Mouse (Mus musculus): ENCODE measurements at regions not wholly inside any gene's neighbourhood (a gene's known extent, or its start where the extent isn't known, plus 50 kb on each side); places are given as distances from the start of the nearest gene placed in this dataset.

DNA sequence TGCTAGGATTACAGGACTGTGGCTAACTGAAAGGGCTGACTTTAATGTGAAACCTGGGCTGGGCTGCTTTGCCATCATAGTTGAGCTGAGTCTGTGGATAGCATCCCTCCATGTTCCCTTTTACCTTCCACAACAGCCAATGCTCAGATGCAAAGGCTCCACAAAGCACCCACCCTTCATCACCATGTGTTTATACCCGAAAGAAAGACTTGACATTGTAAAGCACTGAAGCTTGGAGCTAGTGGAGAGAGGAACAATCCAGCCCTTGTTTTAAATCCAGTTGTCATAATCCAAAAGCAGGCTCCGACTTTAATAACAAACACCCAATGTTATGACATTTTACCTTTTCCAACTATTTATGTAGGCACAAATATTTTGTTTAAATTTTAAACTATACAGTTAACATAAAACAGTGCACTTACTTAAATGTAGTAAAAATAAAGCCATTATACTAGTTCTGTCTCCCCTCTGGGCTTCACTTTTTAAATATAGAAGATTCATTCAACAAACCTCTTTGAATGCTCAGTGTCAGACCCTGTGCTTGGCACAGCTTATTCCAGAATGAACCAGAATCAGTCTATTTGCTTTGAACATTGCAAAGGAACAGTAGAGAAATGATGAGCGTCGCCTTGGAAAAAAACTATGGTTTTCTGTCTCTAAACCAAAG is 98.7 kb upstream of the Lrig1 start:
- Histone ChIP-seq H3K4me3 (no peak overlapping the region), H3K9ac (no peak overlapping the region), H3K9me3 (no peaks in the 10 kb centered on the region; the same call in 1 of the 2 replicates), H3K36me3 (no peaks in the 10 kb centered on the region), H3K27me3 (peaks cover 3% of the 10 kb centered on the region; the same call in 1 of the 2 replicates), H3K4me2 (no peak overlapping the region), H3K4me1 (replicated peaks) (peaks cover 8% of the 10 kb centered on the region), H3K27ac (no peak overlapping the region)
- ATAC-seq (ENCODE audit: low FRiP score) = no peak
- WGBS = 86% methylated on average over 4 of the region's 4 CpGs

DNA sequence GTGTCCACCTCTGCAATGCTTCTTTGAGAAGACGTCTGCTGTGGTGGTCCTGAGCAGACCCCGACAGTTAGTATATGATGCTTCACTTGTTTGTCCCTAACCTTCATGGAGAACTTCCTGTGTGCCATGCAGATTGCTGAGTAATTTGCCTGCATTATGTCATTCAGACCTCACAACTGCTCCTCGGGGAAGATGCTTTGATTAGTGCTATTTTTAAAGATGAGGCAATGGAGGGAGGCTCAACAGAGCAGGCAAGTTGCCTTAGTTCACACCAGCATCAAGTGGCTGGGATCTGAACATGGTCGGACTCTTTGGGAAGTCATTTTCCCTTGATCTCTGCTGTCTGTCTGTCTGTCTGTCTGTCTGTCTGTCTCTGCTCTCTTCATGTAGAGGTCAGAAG is 95.5 kb upstream of the Lrig1 start:
- Histone ChIP-seq H3K36me3 (no peaks in the 10 kb centered on the region), H3K4me3 (no peak overlapping the region), H3K4me1 (replicated peaks) (no peaks in the 10 kb centered on the region), H3K4me2 (no peak overlapping the region), H3K9ac (no peak overlapping the region), H3K27me3 (no peaks in the 10 kb centered on the region), H3K9me3 (no peaks in the 10 kb centered on the region; the same call in 1 of the 2 replicates), H3K27ac (no peak overlapping the region)
- WGBS = 85% methylated on average over 4 of the region's 4 CpGs
- ATAC-seq (ENCODE audit: low FRiP score) = no peak

DNA sequence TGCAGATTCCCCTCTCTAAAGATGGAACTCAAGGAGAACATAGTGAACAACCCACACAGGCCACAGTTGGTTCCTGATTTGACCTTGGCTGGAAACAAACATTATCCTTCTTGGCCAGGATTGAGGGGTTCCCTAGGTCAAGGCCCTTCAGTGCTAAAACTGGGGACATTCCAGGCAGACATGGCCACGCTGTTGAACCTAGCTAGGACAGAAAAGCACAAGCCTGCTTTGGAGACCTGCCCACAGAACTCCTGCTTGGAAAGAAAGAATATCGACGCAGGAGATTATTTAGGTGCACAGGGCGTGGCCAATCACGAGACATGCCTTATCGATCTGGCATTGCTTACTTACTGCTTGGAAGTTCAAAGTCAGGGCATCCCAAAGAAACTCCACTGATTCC is 93.6 kb upstream of the Lrig1 start:
- no peak overlapping the region for H3K4me3 ChIP-seq
- no peak overlapping the region for H3K4me2 ChIP-seq
- no peak overlapping the region for H3K27ac ChIP-seq
- peaks cover 14% of the 10 kb centered on the region for H3K4me1 ChIP-seq (replicated peaks)
- no peak overlapping the region for H3K9ac ChIP-seq
- ATAC-seq (ENCODE audit: low FRiP score) = no peak
- no peaks in the 10 kb centered on the region for H3K27me3 ChIP-seq
- WGBS = 96% methylated on average over 6 of the region's 6 CpGs
- H3K36me3 ChIP-seq = no peaks in the 10 kb centered on the region
- no peaks in the 10 kb centered on the region; the same call in 1 of the 2 replicates for H3K9me3 ChIP-seq

DNA sequence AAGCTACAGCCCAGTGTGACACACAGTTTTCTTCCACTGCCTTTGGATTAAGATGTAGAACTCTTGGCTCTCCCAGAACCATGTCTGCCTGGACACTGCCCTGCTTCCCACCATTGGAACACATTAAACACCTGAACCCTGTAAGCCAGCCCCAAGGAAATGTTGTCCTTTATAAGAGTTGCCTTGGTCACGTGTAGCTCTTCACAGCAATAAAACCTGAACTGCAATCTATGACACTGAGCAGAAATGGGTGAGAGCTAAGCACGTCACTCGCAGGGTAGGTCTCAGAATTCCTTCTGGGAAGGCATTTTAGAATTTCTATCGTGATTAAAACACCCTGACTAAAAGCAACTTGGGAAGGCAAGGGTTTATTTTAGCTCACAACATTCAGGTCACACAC is 92.4 kb upstream of the Lrig1 start:
- 93% methylated on average over 4 of the region's 4 CpGs for WGBS
- ATAC-seq (ENCODE audit: low FRiP score) = no peak
- H3K4me2 ChIP-seq = no peak overlapping the region
- H3K4me1 ChIP-seq (replicated peaks) = peaks cover 14% of the 10 kb centered on the region
- H3K27me3 ChIP-seq = no peaks in the 10 kb centered on the region
- H3K27ac ChIP-seq = no peak overlapping the region
- H3K4me3 ChIP-seq = no peak overlapping the region
- H3K36me3 ChIP-seq = no peaks in the 10 kb centered on the region
- H3K9ac ChIP-seq = no peak overlapping the region
- no peaks in the 10 kb centered on the region; the same call in 1 of the 2 replicates for H3K9me3 ChIP-seq

DNA sequence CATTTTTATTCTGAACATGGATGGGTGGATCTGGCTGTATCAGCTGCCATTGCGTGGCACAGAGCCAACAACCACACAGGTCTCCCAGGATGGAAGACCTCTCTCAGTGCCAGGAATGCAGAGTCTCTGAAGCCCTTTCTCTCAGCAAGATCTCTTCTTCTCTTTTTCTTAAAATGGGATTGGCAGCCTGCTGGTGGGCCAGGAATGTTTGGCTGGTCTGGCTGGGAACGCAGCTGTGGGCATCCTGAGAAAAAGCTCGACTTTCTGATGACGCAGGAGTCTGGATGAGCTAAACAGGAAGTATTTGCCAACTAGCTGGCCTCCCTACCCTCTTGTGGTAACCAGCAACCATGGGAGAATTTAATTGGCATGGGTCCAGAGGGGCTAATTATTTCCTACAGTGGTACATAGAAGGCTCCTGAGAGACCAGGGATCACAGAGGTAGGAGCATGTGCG is 89.4 kb upstream of the Lrig1 start:
- H3K4me2 ChIP-seq = no peak overlapping the region
- H3K9ac ChIP-seq = no peak overlapping the region
- no peaks in the 10 kb centered on the region for H3K36me3 ChIP-seq
- WGBS = 37% methylated on average over 5 of the region's 5 CpGs
- ATAC-seq (ENCODE audit: low FRiP score) = peak; percentile 80
- H3K9me3 ChIP-seq = no peaks in the 10 kb centered on the region
- H3K27ac ChIP-seq = peak overlapping the region; percentile 42; the same call in 1 of the 2 replicates
- H3K27me3 ChIP-seq = no peaks in the 10 kb centered on the region
- peaks cover 14% of the 10 kb centered on the region for H3K4me1 ChIP-seq (replicated peaks)
- no peak overlapping the region for H3K4me3 ChIP-seq

DNA sequence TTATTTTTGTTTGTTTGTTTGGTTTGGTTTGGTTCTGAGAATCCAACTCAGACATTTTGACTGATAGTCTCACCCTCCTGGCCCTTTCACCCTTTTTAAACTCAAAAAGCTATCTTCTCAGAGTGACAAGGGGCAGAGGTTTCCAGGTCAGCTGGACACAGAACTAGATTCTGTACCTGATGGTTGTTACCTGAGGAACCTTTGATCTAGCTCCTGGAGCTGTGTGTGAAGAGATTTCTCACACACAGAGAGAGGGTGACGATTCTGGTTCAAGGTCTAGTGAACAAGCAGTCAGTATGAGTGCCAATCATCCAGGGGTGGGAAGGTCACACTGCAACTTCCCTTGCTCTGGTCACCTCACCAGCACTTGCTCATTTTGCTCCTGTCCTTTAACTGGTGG is 83.5 kb upstream of the Lrig1 start:
- Histone ChIP-seq H3K27ac (no peak overlapping the region), H3K4me3 (no peak overlapping the region), H3K4me1 (replicated peaks) (no peaks in the 10 kb centered on the region), H3K9me3 (no peaks in the 10 kb centered on the region), H3K9ac (no peak overlapping the region), H3K4me2 (no peak overlapping the region), H3K36me3 (no peaks in the 10 kb centered on the region), H3K27me3 (no peaks in the 10 kb centered on the region)
- 66% methylated on average over 1 of the region's 1 CpGs for WGBS
- no peak for ATAC-seq (ENCODE audit: low FRiP score)

DNA sequence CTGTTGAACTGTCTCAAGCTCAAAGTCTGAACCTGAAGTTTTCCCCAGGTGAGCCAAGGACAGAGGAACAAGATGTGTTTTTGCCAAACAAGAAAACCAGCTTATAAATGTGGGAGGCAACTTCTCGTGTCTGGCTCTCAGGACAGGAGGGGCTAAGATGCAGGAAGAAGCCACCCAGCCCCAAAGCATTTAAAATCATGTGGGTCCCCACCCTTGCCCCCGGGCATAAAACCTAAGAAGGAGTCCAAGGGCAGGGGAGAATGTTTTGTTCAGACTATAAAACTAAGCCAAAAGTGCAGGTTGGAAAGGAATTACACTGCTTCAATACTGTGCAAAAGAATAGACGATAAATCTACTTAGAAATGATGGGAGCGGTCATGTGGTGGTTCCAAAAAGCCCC is 80.7 kb upstream of the Lrig1 start:
- H3K4me3 ChIP-seq = no peak overlapping the region
- H3K36me3 ChIP-seq = no peaks in the 10 kb centered on the region
- ATAC-seq (ENCODE audit: low FRiP score) = no peak
- H3K4me2 ChIP-seq = no peak overlapping the region
- H3K4me1 ChIP-seq (replicated peaks) = no peaks in the 10 kb centered on the region
- no peak overlapping the region for H3K27ac ChIP-seq
- H3K27me3 ChIP-seq = no peaks in the 10 kb centered on the region
- H3K9ac ChIP-seq = no peak overlapping the region
- 91% methylated on average over 4 of the region's 4 CpGs for WGBS
- no peaks in the 10 kb centered on the region for H3K9me3 ChIP-seq

DNA sequence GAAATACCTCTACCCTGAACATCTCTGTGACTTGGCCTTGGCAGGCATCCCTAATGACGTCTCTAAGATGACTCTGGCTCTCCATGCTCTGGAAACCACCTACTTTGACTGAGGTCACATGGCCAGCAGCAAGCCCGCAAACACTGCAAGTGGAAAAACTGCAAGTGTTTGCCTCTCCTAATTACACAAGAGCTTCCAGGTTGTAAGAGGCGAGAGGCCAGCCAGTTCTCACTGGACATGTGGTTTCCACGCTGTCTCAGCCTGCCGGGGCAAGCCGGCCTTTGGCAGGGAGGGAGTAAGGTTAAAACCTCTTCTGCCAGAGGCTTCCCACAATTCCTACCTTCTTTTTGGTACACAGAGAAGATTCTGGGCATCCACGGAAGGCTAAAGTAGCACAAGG is 79.9 kb upstream of the Lrig1 start:
- WGBS = 81% methylated on average over 7 of the region's 7 CpGs
- Histone ChIP-seq H3K27me3 (no peaks in the 10 kb centered on the region), H3K4me1 (replicated peaks) (no peaks in the 10 kb centered on the region), H3K27ac (no peak overlapping the region), H3K4me3 (no peak overlapping the region), H3K4me2 (no peak overlapping the region), H3K36me3 (no peaks in the 10 kb centered on the region), H3K9ac (no peak overlapping the region), H3K9me3 (no peaks in the 10 kb centered on the region)
- no peak for ATAC-seq (ENCODE audit: low FRiP score)

DNA sequence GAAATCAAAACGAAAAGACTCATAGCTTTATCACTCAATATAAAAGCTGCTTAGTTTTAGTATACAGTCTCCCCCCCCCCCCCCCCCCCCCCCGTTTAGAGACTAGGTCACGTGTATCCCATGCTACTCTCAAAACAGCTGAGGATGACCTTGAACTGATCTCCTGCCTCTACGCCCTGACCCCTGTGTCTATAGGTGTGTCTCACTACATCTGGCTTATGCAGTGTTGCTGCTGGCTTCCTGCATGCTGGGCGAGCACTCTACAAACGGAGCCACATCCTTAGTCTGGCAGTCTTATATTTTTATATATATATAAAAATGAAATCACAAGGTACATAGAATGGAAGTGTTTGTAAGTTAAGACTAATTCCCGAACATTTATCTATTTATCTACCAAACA is 79.3 kb upstream of the Lrig1 start:
- no peak overlapping the region for H3K9ac ChIP-seq
- H3K4me1 ChIP-seq (replicated peaks) = peaks cover 4% of the 10 kb centered on the region
- 89% methylated on average over 6 of the region's 7 CpGs for WGBS
- H3K27me3 ChIP-seq = no peaks in the 10 kb centered on the region
- H3K36me3 ChIP-seq = no peaks in the 10 kb centered on the region
- H3K27ac ChIP-seq = no peak overlapping the region
- H3K9me3 ChIP-seq = no peaks in the 10 kb centered on the region
- ATAC-seq (ENCODE audit: low FRiP score) = no peak
- no peak overlapping the region for H3K4me2 ChIP-seq
- no peak overlapping the region for H3K4me3 ChIP-seq

DNA sequence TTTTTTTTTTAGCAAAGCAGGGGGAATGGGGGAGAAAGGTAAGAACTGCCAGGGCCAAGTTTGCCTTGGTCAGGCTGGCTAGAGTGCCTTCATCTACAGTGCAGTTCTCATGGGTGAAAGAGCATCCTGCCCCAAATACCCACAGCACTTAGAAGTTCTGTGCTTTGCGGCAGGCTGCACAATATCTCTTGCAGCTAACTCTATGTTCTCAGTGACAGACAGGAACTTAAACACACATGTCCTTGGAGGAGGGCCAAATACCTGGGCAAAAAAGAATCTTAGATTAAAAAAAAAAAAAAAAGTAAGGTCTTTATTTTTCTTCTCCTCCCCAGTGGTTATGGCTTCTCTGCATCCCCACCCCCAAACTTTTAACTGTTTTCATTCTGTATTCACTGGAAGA is 78.8 kb upstream of the Lrig1 start:
- no peak overlapping the region for H3K4me2 ChIP-seq
- ATAC-seq (ENCODE audit: low FRiP score) = no peak
- H3K27ac ChIP-seq = no peak overlapping the region
- H3K27me3 ChIP-seq = no peaks in the 10 kb centered on the region
- H3K36me3 ChIP-seq = no peaks in the 10 kb centered on the region
- H3K4me3 ChIP-seq = no peak overlapping the region
- H3K9ac ChIP-seq = no peak overlapping the region
- H3K9me3 ChIP-seq = no peaks in the 10 kb centered on the region
- H3K4me1 ChIP-seq (replicated peaks) = peaks cover 8% of the 10 kb centered on the region
- WGBS = 68% methylated on average over 1 of the region's 1 CpGs

DNA sequence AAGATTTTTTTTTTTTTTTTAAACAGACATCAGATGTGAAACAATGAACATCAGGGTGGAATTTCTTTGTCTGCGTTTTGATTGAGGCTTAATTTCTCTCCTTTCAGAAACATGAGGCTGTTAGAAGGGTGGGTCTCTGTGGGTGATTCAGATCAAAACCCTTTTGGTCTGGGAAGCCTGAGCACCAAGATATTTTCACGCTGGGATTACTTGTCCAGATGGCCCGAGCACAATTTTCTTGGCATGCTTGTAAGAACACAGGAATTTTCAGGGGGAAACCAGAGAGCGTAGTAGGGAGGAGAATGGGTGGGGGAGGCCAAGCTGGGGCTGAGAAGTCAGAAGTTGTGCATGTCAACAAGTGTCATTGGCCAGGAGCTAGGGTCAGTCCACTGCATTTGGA is 76.6 kb upstream of the Lrig1 start:
- Histone ChIP-seq H3K27me3 (no peaks in the 10 kb centered on the region), H3K4me3 (no peak overlapping the region), H3K36me3 (no peaks in the 10 kb centered on the region), H3K9me3 (no peaks in the 10 kb centered on the region), H3K4me2 (no peak overlapping the region), H3K27ac (no peak overlapping the region), H3K4me1 (replicated peaks) (peaks cover 26% of the 10 kb centered on the region), H3K9ac (no peak overlapping the region)
- WGBS = 46% methylated on average over 4 of the region's 4 CpGs
- no peak for ATAC-seq (ENCODE audit: low FRiP score)

DNA sequence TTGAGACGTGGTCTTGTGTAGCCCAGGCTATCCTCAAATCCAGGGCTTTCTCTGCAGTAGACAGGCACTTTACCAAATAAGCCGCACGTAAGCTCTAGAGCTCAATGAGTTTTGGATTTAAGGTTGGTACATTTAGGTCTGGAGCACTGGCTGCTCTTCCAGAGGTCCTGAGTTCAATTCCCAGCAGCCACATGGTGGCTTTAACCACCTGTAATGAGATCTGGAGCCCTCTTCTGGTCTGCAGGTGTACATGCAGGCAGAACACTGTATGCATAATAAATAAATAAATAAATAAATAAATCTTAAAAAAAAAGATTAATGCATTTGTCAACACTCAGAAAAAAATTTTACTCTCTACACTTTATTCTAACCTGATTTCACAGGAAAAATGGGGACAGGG is 74.9 kb upstream of the Lrig1 start:
- Histone ChIP-seq H3K27me3 (no peaks in the 10 kb centered on the region), H3K4me3 (no peak overlapping the region), H3K4me1 (replicated peaks) (peaks cover 26% of the 10 kb centered on the region), H3K9me3 (no peaks in the 10 kb centered on the region), H3K4me2 (no peak overlapping the region), H3K27ac (peak overlapping the region; percentile 91; the same call in 1 of the 2 replicates), H3K9ac (no peak overlapping the region), H3K36me3 (no peaks in the 10 kb centered on the region)
- no peak for ATAC-seq (ENCODE audit: low FRiP score)
- WGBS = 97% methylated on average over 3 of the region's 3 CpGs

Data from hindbrain, embryonic 13.5 days (tissue).